Mouse (Mus musculus) MN1 (cell line): ENCODE results near the gene Lrrc4.
A peak's percentile ranks its signal among the peaks of the same experiment; 100 is the strongest.

Source experiments
- DNase-seq: peaks from one replicate; pipeline ENCODE4 v3.0.0-alpha.2; 2016; ENCODE audit warnings: low spot score

The Lrrc4 gene

DNA sequence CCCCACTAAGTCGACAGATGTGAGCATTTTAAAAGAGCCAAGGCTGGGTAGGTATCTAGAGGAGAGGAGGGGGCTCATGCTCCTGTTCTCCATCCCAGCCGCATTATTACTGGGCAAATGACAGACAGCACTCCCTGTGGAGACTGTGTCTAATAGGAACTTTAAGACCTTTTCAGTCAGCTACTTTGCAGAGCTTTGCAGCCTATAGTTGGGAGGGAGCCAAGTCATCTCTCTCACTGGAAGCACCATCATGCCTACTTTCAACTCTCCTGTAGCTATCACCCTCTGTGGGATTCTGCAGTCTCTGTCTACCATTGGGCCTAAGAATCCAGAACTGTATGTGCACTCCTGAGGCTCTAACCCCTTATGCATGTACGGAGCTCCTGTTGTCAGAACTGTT lies 5.7 kb downstream of the Lrrc4 start:
- DNase-seq = no peak

DNA sequence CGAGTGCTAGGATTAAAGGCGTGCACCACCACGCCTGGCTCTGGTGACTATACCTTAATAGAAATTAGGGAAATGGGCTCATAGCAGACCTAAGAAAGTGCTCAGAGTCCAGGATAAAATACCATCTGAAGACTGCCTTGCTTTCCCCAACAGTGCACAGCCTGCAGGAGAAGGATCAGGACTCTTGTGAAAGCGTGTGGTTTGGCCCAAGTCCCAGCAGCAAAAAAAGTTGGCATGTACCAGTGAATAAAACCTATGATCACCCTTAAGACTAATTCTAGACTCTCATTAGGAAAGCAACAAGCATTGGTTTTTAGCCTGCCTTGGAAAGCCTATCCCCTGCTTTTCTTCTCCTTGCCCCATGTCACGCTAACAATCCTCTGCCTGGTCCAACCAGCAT lies 7.7 kb downstream of the Lrrc4 start:
- no peak for DNase-seq

DNA sequence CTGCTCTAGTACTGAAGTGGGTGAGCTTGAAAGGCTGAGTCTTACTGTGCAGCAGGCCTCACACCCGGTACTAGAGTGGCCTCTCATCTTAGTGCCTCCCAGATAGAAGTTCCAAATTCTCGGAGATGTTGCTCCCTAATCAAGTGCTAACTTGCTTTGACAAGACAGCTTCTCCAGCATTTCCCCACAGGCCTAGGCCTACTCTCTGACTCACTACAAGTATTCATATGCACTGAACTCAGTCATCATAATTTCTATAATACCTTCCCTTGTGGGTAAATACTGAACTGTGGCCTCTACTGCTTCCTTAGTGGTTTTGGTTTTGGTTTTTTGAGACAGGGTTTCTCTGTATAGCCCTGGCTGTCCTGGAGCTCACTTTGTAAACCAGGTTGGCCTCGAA lies 8.2 kb downstream of the Lrrc4 start:
- DNase-seq = no peak

DNA sequence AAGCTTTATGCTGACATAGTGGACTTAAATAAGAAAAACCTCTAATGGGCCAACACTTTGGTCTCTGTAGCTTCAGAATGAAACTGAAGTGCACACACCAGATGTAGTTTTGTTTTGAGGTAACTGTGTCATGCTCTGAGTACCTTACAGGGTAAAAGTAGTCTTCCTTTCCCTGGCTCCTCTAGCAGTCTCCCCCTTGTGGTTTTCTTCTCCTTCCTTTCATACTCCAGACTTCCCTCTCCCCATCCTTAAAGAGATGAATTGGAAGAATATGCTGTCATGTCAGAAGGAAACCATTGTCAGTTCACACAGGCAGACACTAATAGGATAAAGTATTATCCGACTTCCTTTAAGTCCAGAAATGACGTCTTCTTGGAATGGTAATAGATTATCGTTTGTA lies 9.3 kb downstream of the Lrrc4 start:
- DNase-seq = no peak

DNA sequence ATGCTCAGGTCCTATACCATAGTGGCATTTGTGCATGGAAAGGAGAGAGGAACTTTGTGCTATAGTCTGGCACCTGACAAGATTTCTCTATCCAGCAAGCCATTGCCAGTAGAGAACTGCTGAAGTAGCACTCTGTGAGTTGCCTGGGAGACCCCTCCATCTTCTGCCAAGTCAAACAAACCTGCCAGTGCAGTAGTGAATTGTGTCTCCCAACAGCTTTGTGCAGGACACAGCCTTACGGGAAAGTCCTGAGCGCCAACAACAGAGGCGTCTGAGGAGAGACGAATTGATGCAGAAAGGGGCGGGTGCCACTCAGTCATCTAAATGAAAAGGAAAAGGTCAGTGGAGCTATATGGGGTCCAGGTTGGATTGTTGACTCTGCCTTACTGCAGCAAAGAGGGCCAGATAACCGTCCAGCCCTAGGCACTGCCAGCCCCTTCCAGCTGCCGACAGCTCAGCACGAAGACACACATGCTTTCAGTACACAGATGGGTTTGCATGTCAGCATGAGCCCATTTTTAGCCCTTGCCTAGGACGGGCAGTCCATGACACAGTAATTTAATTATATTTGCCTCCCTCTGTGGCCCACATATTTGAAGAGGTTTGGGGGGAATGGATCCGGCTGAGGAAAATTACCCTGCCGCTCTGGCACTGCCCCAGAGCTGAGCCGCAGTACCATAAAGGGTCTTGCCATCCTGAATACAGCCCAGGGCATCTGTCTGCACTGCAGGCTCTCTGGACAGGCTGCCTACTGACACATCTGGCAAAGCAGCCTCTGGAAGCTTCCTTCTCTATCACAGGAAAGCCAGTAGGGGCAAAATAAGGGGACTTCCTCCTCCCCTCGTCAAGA lies 11.8 kb downstream of the Lrrc4 start:
- no peak for DNase-seq

DNA sequence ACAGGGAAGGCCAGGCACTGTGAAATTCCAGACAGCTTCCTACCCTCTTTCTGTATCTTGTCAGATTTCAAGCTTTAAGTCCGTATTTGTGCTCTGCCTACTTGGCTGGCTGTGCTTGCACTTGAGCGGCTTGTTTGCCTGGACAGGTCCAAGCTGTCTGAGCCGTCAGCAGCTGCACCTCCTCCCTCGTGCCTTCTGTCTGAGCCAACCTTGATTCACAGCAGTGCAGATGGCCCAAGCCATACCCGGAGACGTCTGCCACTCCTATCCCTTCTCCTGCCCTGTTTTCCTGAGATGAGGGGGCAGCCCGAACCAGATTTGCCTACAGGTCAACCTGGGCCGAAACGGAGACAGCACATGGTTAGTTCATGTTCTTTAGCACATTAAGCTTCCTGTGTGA lies 14.5 kb downstream of the Lrrc4 start:
- no peak for DNase-seq

DNA sequence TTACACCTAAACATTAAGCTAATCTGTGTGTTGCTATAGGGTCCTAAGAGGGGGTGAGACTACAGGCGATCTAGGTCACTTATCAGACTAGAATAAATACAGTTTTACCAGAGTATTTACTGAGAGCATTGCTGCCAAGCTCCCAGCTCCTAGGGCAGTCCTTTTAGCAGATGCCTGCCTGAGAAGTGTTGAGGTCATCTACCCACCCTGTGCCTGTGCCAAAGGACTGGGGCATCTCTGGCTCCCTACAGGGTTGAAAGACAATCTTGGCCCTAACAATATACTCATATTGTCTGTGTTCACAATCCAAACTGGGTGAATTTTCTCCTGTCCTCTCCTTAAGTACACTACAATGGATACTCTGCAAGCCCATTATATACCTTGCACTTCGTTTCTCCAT lies 16.7 kb downstream of the Lrrc4 start:
- DNase-seq = no peak

DNA sequence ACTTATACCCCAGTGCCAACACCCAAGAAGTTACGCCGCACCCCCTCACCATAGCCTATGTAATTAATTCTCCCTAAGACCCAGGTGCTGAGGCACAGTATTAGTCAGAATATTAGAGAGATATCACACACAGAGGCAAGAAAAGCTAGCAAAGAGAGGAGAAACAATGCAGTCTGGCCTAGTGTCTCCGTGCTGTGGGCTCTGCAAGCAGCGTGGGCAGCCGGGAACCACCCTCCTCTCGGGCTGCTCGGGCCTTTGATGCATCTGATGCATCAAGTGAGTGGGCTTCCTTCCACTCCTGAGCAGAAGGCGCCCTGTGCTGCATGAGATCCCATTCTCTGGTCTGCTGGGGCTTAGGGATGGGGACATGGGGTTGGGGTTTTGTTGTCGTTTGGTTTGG lies 18.5 kb downstream of the Lrrc4 start:
- DNase-seq = no peak

DNA sequence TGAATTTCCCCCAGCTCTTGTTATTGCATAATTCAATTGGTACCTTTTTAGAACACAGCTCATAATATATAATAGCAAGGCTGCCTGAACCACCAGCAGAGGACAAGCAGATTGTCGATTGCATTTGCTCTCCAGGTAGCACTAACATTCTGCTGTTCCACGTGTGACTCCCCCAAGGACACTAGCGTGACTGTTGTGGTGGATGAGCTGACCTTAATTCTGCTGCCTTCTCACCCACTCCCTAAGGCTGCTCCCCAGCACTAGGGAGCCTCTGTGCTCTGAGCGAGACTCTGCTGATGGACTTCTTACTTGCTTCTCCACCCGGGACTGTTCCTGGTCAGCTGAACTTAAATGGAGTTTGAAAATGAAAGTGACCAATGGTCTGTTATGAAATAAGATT lies 26.8 kb downstream of the Lrrc4 start:
- no peak for DNase-seq

DNA sequence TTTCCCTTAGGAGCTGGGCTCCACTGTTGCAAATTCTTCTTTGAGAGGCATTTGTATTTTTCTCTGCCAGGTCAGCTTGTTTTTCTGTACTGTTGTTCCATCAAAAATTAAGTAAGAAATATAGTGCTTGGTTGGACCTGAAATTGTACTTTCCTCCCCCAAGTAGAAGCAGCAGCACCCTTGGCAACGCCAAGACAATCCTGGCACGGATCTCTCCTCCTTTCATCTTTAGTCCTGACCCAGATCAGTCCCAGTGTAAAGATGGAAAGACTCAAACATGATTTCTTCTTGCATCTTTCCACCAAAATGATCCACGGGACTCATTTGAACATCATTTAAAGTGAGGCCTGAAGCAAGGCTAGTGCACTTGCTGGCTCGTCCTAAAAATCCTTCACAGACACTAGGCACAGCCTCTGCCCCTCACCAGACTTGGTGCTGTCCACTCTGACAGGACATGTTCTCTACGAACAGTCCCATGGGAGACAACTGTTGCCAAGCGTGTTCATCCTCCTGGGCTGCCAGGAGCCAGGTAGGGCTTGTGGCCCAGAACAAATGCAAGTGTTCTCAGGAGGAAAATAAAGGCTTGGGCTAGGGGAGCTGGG lies 27.8 kb downstream of the Lrrc4 start:
- DNase-seq = no peak

DNA sequence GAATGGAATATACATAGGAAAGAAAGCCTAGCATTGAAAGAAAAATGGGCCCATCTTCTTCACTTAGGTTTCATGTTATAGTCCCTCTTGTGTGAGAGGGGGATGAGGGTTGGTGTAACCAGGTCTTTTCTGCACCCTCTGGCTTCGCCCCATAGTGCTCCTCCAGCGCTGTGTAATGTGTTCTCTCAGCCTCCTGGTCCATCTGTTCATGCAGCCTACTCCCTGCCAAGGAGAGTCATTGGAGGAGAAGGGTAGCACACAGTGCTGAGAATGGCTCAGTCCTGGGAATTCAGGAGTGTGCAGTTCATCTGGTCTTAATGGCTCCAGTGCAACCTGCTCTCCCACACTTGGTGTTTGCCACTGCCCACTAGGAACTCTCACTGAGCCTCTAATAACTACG lies 30.6 kb downstream of the Lrrc4 start:
- no peak for DNase-seq

DNA sequence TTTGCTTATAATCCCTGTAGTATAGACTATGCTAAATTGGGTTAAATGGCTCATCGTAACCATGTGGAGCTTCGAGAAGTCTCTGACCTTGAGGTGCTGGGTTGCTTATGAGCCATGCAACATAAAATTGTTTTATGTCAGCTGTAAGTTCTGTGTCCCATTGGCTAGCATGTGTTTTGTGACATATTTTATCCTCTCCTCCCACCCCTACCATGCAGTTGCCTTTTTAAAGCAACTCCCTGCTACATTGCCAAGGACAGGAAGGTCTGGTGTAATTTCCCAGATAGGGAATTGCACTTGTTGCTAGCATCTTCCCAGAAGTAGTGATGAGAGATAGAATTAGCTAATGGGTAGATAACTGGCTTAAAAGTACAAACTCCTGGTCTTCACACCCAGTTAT lies 31.7 kb downstream of the Lrrc4 start:
- DNase-seq = no peak

DNA sequence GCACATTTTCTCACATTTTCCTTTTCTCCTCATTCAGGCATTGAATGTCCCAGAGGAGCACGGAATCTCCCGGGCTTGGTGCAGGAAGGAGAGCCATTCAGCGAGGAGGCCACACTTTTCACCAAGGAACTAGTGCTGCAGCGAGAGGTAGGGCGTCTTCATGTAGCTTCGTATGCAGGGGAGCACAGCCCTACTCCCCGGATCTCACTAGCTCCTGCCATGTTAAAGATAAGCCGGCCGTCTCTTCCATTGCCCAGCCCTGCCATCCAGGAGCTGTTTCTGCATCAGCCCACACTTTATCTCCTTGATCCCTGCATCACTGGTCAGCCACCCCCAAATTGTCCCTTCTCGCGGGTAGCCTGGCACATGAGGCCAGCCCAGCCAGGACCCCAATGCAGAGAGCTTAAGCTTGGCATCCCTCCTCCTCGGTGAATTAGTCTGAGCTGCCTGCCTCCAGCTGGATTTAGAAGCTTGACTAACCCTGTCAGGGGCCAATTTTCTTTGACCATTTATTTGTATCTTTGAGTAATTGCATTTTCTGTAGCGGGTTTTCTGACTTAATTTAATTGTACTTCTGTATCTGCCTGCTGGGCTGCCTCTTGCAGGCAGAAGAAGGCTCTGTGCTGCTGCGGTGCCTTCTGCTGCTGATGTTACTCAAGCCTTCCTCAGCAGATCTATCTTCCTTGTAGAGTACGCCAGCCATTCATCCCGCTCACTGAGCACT lies 35.6 kb downstream of the Lrrc4 start:
- DNase-seq = peak; percentile 81

DNA sequence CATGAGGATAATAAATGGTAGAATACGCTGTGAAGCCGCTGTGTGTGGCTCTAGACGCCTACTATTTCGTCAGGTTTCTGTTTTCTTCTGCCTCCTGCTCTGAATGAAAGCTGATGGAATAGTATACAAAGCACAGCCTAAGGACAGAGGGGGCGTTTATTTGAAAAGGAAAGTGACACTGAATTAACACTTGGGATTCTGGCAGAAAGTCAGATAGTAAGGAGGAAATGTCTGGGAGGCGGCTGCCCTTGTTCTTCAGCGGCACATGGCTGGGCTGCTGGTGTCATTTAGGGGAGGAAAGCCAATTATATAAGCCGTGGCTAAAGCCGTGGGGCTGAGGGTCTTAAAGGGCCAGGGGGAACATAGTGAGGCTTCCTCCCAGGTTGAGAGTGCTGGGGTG lies 36.2 kb downstream of the Lrrc4 start:
- peak; percentile 60 for DNase-seq

DNA sequence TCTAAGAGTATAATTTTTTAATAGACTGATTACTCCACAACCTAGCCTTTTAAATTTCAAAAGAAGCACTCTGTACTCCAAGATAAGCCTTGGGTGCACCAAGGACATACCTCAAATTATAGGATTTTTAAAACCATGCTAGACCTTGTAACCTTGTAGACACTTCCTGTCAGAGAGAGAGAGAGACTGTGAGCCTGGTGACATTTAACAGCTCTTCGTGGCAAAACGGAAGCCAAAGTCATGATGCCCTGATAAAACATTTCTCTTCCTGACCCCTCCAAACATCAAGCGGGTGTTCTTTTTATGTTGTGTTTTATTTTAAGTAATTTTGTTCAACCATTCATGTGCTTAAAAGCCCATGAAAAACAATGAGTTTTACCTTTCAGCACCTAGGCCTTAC lies 39.7 kb downstream of the Lrrc4 start:
- no peak for DNase-seq

DNA sequence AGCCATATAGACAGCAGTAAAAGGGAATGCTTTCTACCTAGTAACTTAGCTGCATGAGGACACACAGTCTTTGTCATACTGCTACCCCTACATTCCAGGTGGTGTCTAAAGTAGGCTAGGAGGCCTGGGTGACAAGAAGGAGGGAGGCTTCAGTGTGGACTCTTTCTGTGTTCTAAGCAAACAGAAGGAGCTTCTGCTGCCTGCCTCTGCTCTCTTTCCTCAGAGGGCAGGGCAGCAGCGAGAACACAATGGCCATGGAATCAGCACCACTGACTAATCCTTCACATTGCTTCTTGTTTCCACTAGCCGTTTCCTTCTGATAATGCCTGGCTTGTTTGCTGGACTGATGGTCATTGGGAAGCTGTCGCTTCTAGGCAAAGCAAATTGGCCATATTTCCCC lies 40.4 kb downstream of the Lrrc4 start:
- no peak for DNase-seq

DNA sequence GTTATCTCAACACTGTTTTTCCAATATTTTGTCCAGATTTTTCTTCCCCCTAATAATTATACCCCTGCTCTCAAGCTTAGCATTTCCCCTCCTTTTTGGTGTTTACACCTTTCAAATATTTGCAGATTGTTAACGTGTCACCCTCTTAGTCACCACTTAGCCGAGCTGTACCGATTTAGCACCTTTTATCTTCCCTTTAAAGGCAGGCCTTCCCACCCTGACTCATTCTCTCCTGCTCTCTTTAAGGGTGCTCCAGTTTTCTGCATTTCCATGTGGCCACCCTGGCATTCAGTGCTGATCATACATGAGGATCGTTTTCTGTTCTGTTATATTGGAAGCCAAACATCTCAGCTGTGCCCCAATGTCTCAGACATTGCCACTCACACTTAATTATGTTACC lies 41.9 kb downstream of the Lrrc4 start:
- no peak for DNase-seq

DNA sequence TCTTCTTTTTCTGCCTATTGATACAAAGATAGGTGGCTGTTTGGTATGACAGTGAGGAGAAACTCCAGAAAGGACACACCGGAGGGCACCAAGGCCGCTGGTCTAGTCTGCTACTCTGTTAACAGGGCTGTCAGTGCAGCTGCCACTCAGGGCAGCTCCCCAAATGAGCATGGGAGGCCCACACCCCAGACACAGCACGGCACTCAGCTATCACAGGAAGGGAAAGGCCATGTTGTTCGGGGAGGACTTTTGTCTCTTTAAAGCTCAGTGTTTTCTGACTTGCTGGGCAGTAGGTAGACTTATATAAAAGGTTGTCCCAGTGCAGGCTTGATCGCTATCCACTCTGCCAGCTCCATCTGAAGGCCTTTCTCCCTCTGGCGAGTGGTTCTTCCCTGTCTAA lies 44.4 kb downstream of the Lrrc4 start:
- no peak for DNase-seq

DNA sequence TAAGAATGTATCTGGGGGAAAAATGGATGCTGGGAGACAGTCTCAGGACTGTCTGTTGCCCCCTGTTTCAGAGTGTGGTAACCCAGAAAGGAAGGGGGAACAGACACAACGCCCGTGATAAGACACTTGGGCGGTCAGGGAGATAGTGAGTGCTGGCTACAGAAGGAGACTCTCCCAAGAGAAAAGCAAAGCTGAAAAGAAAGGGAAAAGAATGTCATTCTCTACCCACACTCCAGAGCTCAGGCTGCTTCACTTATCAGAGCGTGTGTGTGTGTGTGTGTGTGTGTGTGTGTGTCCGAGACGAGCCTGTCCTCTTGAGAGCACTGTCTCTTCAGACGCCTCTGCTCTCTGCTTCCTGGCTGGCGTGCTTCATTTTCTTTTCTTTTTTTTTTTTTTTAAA lies 45.8 kb downstream of the Lrrc4 start:
- DNase-seq = no peak

DNA sequence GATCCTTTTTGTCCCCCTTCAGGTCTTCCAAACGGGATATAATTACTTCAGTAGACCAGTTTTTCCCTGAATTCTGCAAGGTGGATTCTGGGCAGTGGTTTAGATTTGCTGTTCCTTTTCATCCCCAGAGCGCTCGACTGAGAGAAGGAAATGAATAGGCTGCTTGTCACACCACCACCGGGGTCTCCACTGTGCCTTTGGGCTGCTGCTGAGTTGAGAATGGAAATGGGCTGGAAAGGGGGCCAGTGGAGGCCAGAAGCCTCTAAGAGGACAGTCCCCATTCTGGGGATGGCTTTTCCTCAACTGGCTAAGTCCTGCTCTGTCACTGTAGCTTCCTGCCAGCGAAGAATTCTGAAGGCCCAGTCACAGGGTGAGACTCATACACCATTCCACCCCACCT lies 47.6 kb downstream of the Lrrc4 start:
- no peak for DNase-seq

DNA sequence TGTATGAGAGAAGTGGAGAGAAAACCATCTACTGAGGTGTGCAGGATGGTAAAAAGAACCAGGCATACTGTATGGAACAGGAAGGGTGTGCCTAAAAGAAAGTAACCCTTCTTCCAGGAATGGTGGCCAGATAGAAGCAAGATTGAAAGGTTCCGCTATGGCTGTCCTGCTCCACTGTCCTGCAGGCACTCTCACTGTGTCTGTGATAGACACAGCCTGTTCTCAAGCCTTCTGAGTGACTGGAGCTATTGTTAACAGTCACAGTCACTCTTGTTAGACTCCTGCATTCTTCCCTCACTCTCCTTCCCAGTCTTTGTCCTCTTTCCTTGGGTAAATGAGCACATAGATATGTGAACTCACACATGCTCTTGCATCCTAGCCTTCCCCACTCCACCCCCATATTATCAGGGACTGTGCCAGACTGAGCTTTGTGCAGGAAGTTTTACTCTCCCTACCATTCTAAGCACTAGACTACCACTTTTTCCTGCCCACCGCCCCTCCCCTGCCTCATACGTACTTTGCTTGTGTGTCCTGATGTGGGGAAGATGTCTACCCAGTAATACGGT lies 48.4 kb downstream of the Lrrc4 start:
- DNase-seq = no peak

DNA sequence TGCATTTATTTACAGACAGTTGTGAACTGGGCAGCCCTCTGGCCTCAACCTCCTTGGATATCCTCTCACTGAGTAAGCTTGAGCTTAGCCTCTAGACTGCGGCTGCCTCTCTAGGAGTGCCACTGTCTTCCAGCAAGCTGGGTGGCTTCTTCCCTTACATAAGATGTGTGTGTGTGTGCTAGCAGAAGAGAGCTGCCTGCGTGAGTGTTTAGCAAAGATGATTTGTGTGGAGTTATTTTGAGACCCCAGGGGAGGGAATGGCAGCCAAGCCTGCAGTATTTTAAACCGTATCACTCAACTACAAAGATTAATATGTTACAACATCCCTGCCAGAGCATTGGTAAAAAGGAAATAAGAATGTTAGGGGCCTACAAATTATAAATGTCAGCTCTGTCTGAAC lies 49.9 kb downstream of the Lrrc4 start:
- no peak for DNase-seq

DNA sequence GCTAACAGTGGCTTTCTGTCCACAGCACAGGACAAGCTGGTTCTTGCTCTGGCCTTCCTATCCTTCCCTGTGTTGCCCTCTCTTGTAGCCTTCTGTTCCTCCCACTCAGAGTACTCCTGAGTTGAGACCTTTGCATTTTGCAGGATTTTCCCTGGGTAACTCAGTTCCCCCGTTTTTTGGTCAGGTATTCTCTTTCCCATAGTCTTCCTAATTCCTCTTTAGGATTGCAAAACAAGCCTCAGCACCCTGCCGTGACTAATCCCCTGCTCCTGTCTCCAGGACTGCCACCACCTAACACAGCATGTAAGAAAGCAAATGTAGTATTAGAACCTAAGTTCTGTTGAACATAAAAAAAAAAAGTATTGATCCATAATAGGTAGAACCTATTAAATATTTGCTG lies 60.2 kb downstream of the Lrrc4 start:
- DNase-seq = no peak
